Mouse (Mus musculus) cortical plate, adult 2 months (tissue): ENCODE results near the gene Osm.

ENCODE experiments used
- CTCF ChIP-seq: fragments of 200-500 bp; IDR thresholded peaks from 2 replicates; pipeline ENCODE4 v1.5.1; 2011; ENCODE audit warnings: mild to moderate bottlenecking, control low read depth, low read length; ENCODE audit not compliant: insufficient read depth; ENCODE audit errors: extremely low read depth
- POLR2A ChIP-seq: fragments of 200-500 bp; IDR thresholded peaks from 2 replicates; pipeline ENCODE4 v1.6.1; 2011; ENCODE audit warnings: mild to moderate bottlenecking, low read length, control low read depth; ENCODE audit not compliant: insufficient read depth; ENCODE audit errors: extremely low read depth

DNA sequence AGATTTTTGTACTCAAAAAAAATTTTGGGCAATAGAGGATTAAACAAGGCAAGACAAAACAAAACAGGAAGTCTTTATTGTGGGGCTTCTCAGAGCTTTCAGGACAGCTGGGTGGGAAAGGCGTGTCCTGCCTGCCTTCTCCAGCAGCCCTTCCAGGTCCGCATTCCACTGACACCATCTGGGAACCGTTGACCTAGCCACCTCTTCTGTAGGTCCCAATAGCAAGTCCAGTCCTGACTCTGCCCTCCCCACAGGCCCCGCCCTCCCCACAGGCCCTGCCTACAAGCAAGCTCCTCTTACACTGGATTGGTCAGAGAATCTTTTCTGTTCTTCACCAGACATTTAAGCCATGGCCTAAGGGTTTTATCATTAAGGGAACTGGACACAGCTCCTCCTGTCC lies 47.4 kb downstream of the Osm start:
- TF ChIP-seq CTCF (no peak), POLR2A (no peak)
